Mouse (Mus musculus) brain, embryonic 14.5 days (tissue): ENCODE results near the gene Cd2.

Experiments used
- CTCF ChIP-seq: fragments of 200-500 bp; IDR thresholded peaks from 2 replicates; pipeline ENCODE4 v1.5.1; 2012; ENCODE audit warnings: inconsistent platforms, mild to moderate bottlenecking, moderate library complexity, borderline replicate concordance; ENCODE audit not compliant: insufficient read depth, insufficient read length; ENCODE audit errors: extremely low read depth
- POLR2A ChIP-seq: fragments of 200-500 bp; IDR thresholded peaks from 2 replicates; pipeline ENCODE4 v1.6.1; 2012; ENCODE audit warnings: mild to moderate bottlenecking, inconsistent platforms, borderline replicate concordance; ENCODE audit not compliant: poor library complexity, insufficient read depth, insufficient read length, severe bottlenecking; ENCODE audit errors: extremely low read depth

DNA sequence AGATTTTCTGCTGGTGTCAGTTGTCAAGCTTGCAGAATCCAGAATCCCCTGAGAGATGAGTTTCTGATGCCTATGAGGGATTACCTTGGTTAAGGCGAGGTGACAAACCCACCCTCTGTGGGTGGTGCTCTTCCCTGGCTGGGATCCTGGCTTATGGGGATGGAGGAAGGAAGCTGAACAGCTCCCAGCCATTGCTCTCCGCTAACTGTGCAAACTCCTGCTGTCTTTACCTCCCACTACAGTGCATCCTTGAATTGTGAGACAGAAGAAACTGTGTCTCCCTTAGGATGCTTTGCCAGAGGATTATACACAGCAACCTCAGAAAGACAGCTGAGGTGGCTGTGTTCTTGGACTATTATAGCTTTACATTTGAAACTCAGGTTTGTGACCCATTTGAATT is 28.8 kb downstream of the Cd2 start:
- no peak for TF ChIP-seq POLR2A
- TF ChIP-seq CTCF: no peak
